Mouse (Mus musculus): ENCODE data around the gene Slc22a8. TPM values are rescaled to one million over a fixed set of nuclear protein-coding genes. Genes with fewer than 3 reads are reported as not detected.

Slc22a8 gene
- polyA plus RNA-seq, 1 experiment from 2014 or later, result 0.13 TPM

DNA sequence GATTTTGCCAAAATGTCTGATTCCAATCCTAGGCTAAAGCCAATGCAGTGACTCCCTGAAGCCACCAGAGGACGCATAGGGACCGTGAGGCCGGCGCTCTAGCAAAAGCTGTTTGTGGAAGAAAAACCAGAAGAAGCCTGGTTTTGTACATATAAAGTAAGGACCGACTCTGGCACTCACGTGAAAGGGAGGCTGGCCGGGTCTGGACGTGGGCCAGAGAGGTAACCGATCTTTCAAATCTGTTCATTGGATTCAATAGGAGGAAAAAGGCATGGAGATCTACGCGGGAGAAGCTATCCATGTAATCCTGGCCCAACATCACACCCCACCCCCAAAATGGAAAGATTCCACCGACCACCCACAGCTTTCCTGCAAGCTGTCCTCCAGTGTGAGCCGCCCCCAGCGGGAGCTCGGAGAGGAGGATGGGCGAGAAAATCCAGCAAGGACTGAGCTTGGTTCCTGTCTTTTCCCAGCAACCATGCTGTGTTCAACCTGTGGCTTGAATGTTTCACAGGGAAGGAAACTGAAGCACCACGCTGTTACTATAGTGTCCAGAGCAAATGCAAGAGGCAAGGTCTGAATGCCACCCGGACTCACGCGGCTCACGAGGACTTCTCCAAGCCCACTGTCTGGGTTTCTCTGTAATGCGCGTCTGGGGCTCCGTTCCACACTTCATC is 12.6 kb upstream of the Slc22a8 start:
- H3K27me3 ChIP-seq (replicated peaks; ENCODE audit: control insufficient read depth, insufficient read depth, low read length), result no peaks in the 10 kb centered on the region
- 9% methylated on average over 24 of the region's 24 CpGs for WGBS
- no peaks in the 10 kb centered on the region for H3K9me3 ChIP-seq (ENCODE audit: control insufficient read depth)
- H3K4me2 ChIP-seq (replicated peaks; ENCODE audit: low read depth), result peak overlapping the region; percentile 57
- no peak overlapping the region for H3K9ac ChIP-seq (ENCODE audit: low read depth, low read length)
- H3K27ac ChIP-seq (ENCODE audit: low read depth, low read length), result 0 out of 2 replicates have a peak overlapping the region, but pooled peaks have one; percentile 0
- H3K4me3 ChIP-seq (ENCODE audit: low read depth, low read length), result peak overlapping the region; percentile 15
- H3K4me1 ChIP-seq (replicated peaks; ENCODE audit: control insufficient read depth, insufficient read depth, low read length), result no peaks in the 10 kb centered on the region
- H3K36me3 ChIP-seq (ENCODE audit: control insufficient read depth, insufficient read depth), result no peaks in the 10 kb centered on the region
- peak; percentile 96 for TF ChIP-seq CTCF (IDR thresholded peaks at IDR 0.05; ENCODE audit: low read depth)
- ATAC-seq, result no peak; the same call in 1 of the 2 replicates

DNA sequence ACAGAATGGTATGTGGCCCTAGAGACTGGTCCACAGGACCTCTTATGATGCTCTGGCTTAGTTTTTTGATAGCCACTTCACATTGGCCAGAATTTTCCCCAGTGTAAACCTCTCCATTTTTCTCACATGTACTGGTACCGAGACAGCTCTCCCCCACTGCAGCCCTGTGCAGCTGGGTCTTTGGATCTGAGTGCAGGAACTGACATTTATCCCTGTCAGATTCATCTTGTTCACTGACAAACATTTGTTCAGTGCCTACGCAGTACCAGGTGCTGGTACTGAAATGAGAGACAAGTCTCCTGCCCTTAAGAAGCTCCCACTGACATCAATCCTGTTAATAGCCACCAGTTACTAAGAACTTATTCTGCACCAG is 12.1 kb upstream of the Slc22a8 start:
- peak overlapping the region; percentile 15; the same call in 1 of the 2 replicates for H3K4me3 ChIP-seq (ENCODE audit: low read depth, low read length)
- no peak for TF ChIP-seq CTCF (IDR thresholded peaks at IDR 0.05; ENCODE audit: low read depth)
- ATAC-seq, result no peak
- H3K9me3 ChIP-seq (ENCODE audit: control insufficient read depth), result no peaks in the 10 kb centered on the region
- no peaks in the 10 kb centered on the region for H3K36me3 ChIP-seq (ENCODE audit: control insufficient read depth, insufficient read depth)
- WGBS, result 65% methylated on average over 2 of the region's 2 CpGs
- H3K4me1 ChIP-seq (replicated peaks; ENCODE audit: control insufficient read depth, insufficient read depth, low read length), result no peaks in the 10 kb centered on the region
- H3K4me2 ChIP-seq (replicated peaks; ENCODE audit: low read depth), result peak overlapping the region; percentile 57
- H3K27ac ChIP-seq (ENCODE audit: low read depth, low read length), result no peak overlapping the region
- no peak overlapping the region for H3K9ac ChIP-seq (ENCODE audit: low read depth, low read length)
- H3K27me3 ChIP-seq (replicated peaks; ENCODE audit: control insufficient read depth, insufficient read depth, low read length), result no peaks in the 10 kb centered on the region

DNA sequence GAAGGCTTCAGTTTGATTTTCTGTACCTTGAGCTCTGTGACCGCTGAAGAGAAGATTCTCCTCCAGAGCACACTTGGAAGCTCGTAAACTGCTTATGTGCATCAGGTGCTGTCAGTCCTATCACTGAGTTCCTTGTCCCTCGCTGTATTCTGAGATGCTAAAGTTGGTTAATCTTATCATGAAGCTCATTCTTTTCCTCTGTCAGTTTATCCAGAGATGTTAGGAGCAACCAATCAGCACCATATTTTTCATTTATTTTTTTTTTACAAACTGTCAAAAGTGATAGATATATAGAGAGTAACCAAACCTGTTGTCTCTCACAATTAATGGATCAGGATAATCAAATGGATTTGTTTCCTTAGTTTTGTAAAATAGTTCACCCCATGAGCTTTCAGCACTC is 5.8 kb upstream of the Slc22a8 start:
- H3K4me2 ChIP-seq (replicated peaks; ENCODE audit: low read depth), result no peak overlapping the region
- no peaks in the 10 kb centered on the region for H3K36me3 ChIP-seq (ENCODE audit: control insufficient read depth, insufficient read depth)
- no peaks in the 10 kb centered on the region for H3K9me3 ChIP-seq (ENCODE audit: control insufficient read depth)
- 61% methylated on average over 3 of the region's 3 CpGs for WGBS
- TF ChIP-seq CTCF (IDR thresholded peaks at IDR 0.05; ENCODE audit: low read depth), result no peak
- H3K9ac ChIP-seq (ENCODE audit: low read depth, low read length), result no peak overlapping the region
- no peak for ATAC-seq
- H3K27ac ChIP-seq (ENCODE audit: low read depth, low read length), result no peak overlapping the region
- H3K27me3 ChIP-seq (replicated peaks; ENCODE audit: control insufficient read depth, insufficient read depth, low read length), result no peaks in the 10 kb centered on the region
- no peaks in the 10 kb centered on the region for H3K4me1 ChIP-seq (replicated peaks; ENCODE audit: control insufficient read depth, insufficient read depth, low read length)
- H3K4me3 ChIP-seq (ENCODE audit: low read depth, low read length), result no peak overlapping the region

DNA sequence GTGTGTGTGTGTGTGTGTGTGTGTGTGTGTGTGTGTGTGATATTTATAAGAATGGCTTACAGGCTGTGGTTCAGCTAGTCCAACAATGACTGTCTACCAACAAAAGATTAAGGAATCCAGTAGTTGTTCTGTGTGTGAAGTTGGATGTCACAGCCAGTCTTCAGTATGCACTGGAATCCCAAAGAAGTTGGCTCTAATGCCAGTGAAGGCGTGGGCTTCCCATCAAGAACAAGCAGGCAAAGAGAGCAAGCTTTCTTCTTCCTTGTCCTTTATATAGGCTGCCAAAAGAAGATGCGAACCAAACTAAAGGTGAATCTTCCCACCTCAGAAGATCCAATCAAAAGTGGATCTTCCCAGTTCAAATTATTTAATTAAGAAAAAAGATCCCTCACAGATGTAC is 5.2 kb upstream of the Slc22a8 start:
- WGBS, result 93% methylated on average over 2 of the region's 2 CpGs

DNA sequence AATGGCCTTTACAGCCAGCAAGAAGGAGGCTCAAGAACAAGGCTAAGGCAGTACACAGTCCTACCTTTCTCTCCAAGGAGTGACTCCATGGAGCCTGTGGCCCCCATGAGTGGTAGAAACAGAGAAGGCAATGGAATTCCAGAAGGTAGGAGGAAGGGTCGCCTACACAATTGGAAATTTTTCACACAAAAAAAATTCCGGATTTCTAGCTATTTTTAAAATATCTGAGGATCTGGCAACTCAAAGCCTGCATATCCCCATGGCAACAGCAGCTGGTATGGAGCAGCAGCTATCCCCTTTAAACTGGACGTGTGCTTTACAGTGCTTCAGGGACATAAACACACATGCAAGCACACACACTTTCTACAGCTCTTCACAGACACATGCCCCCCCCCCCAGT is 4.7 kb upstream of the Slc22a8 start:
- WGBS, result 60% methylated on average over 3 of the region's 3 CpGs

More for the DNA sequence above, 5.2 kb upstream of the Slc22a8 start:
- Histone ChIP-seq H3K27me3 (replicated peaks; ENCODE audit: control insufficient read depth, insufficient read depth, low read length) (no peaks in the 10 kb centered on the region), H3K4me3 (ENCODE audit: low read depth, low read length) (no peak overlapping the region), H3K9ac (ENCODE audit: low read depth, low read length) (no peak overlapping the region), H3K27ac (ENCODE audit: low read depth, low read length) (no peak overlapping the region), H3K9me3 (ENCODE audit: control insufficient read depth) (no peaks in the 10 kb centered on the region), H3K4me2 (replicated peaks; ENCODE audit: low read depth) (no peak overlapping the region), H3K36me3 (ENCODE audit: control insufficient read depth, insufficient read depth) (no peaks in the 10 kb centered on the region), H3K4me1 (replicated peaks; ENCODE audit: control insufficient read depth, insufficient read depth, low read length) (no peaks in the 10 kb centered on the region)
- TF ChIP-seq CTCF (IDR thresholded peaks at IDR 0.05; ENCODE audit: low read depth), result no peak
- no peak for ATAC-seq

DNA sequence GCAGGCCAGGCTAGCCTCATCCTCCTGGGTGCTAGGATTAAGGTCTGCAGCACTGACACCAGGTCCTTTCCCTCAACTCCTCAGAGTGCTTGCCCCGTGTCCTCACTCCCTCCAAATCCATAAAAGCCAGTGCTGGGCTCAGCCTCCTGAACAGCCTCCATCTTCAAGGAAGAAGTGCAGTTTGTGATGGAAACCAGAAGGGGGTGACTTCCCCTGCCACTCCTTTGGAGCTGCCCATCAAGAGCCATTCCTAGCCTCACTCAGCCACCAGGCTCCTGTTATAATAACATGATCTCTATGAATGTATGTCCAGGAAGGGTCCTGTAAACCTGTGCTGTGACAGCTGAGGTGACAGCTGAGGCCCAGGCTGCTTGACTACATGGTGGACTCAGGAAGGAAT is 3.7 kb upstream of the Slc22a8 start:
- Histone ChIP-seq H3K4me2 (replicated peaks; ENCODE audit: low read depth) (no peak overlapping the region), H3K27ac (ENCODE audit: low read depth, low read length) (no peak overlapping the region), H3K9ac (ENCODE audit: low read depth, low read length) (no peak overlapping the region), H3K27me3 (replicated peaks; ENCODE audit: control insufficient read depth, insufficient read depth, low read length) (no peaks in the 10 kb centered on the region), H3K9me3 (ENCODE audit: control insufficient read depth) (no peaks in the 10 kb centered on the region), H3K4me1 (replicated peaks; ENCODE audit: control insufficient read depth, insufficient read depth, low read length) (no peaks in the 10 kb centered on the region), H3K36me3 (ENCODE audit: control insufficient read depth, insufficient read depth) (no peaks in the 10 kb centered on the region), H3K4me3 (ENCODE audit: low read depth, low read length) (no peak overlapping the region)
- TF ChIP-seq CTCF (IDR thresholded peaks at IDR 0.05; ENCODE audit: low read depth), result peak; percentile 58
- WGBS, result 58% methylated on average over 1 of the region's 1 CpGs
- ATAC-seq, result no peak

More for the DNA sequence above, 4.7 kb upstream of the Slc22a8 start:
- Histone ChIP-seq H3K27me3 (replicated peaks; ENCODE audit: control insufficient read depth, insufficient read depth, low read length) (no peaks in the 10 kb centered on the region), H3K9me3 (ENCODE audit: control insufficient read depth) (no peaks in the 10 kb centered on the region), H3K4me3 (ENCODE audit: low read depth, low read length) (no peak overlapping the region), H3K4me2 (replicated peaks; ENCODE audit: low read depth) (no peak overlapping the region), H3K4me1 (replicated peaks; ENCODE audit: control insufficient read depth, insufficient read depth, low read length) (no peaks in the 10 kb centered on the region), H3K36me3 (ENCODE audit: control insufficient read depth, insufficient read depth) (no peaks in the 10 kb centered on the region), H3K27ac (ENCODE audit: low read depth, low read length) (no peak overlapping the region), H3K9ac (ENCODE audit: low read depth, low read length) (no peak overlapping the region)
- no peak for TF ChIP-seq CTCF (IDR thresholded peaks at IDR 0.05; ENCODE audit: low read depth)
- no peak for ATAC-seq

Data from intestine, postnatal 0 days (tissue).